Mouse (Mus musculus) layer of hippocampus, adult 9-10 months (tissue): ENCODE data around the gene Rictor.
"Not testable (repeated sequence)": the region's sequence is repeated elsewhere in the genome, so short reads cannot be mapped to it uniquely, and the experiment has no call there.

Experiments
- DNase-seq: peaks from one replicate; pipeline ENCODE4 v3.0.0; 2022; ENCODE audit warnings: low spot score

The Rictor gene

GRCm38 (mm10) chr15:6733076-6733475 is 24.9 kb downstream of the Rictor start:
- no peak for DNase-seq

- DNase-seq, result no peak
These were observed 31.0 kb downstream of the Rictor start for GRCm38 (mm10) chr15:6739180-6739579.

GRCm38 (mm10) chr15:6742337-6743025 is 34.3 kb downstream of the Rictor start:
- no peak for DNase-seq

GRCm38 (mm10) chr15:6743723-6744122 is 35.5 kb downstream of the Rictor start:
- DNase-seq, result no peak

GRCm38 (mm10) chr15:6746301-6746983 is 38.3 kb downstream of the Rictor start:
- not testable (repeated sequence) for DNase-seq

GRCm38 (mm10) chr15:6747001-6747400 is 38.8 kb downstream of the Rictor start:
- no peak for DNase-seq

GRCm38 (mm10) chr15:6754400-6754799 is 46.2 kb downstream of the Rictor start:
- DNase-seq, result no peak

GRCm38 (mm10) chr15:6772265-6772664 is 64.1 kb downstream of the Rictor start:
- DNase-seq, result no peak

- DNase-seq, result no peak
These were observed 78.0 kb downstream of the Rictor start for GRCm38 (mm10) chr15:6786212-6786611.

GRCm38 (mm10) chr15:6787236-6787635 is 79.1 kb downstream of the Rictor start:
- no peak for DNase-seq

- DNase-seq, result no peak
These were observed 81.8 kb downstream of the Rictor start for GRCm38 (mm10) chr15:6790011-6790410.

- no peak for DNase-seq
These were observed 83.5 kb downstream of the Rictor start for GRCm38 (mm10) chr15:6791648-6792047.

- no peak for DNase-seq
These were observed 84.7 kb downstream of the Rictor start for GRCm38 (mm10) chr15:6792846-6793245.

- DNase-seq, result not testable (repeated sequence)
These were observed 93.0 kb downstream of the Rictor start for GRCm38 (mm10) chr15:6801212-6801611.

GRCm38 (mm10) chr15:6815807-6816206 is 107.6 kb downstream of the Rictor start:
- no peak for DNase-seq

GRCm38 (mm10) chr15:6840199-6840598 is 132.0 kb downstream of the Rictor start:
- DNase-seq, result no peak

GRCm38 (mm10) chr15:6849851-6850250 is 141.7 kb downstream of the Rictor start:
- no peak for DNase-seq
